In the genomic region with DNA sequence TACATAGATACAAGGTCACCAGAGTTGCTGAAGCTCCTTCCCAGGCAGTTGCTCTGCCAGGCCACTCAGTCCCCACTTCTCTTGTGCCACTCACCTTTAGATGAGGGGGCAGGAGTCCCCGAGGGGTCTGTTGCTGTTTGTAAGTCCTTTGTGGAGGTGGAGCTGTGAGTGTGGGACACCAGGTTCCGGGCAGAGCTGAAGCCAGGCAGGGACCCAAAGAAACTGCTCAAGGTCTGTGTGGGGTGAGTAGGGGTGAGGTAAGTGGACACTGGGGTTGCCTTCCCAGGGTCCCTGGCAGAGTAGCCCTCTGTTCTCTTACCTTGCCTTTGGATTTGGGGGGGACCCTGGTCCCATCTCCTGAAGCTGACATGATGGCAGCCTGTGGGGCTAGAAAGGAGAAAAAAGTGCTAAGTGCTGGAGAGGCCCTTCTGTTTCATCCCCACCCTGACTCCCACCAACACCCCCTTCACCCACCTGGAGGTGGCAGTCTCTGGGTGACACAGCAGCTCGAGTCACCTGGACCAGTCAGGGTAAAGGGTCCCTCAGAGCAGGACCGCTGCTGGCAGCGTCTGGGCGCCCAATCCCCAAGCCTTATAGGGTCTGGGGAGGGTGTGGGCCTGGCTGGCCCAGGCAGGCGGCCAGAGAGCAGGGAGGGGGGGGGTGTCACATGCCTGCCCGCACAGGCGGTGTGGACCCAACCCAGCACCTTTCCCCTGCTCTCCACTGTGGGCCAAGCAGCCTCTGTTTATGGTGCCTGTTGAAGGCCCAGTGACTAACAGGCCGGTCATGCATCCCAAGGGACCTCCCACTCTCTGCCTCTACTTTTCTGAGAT, we compare ENCODE assay signal across 10 mouse cellular contexts. TPM values are rescaled to one million over a fixed set of nuclear protein-coding genes. Genes with fewer than 3 reads are reported as not detected.
DNase-seq lines count a peak whose midpoint lies in the region; ATAC-seq and TF ChIP-seq lines count a peak whose summit lies in the region.
"Had no signal": no experiment of that assay in that cellular context is flagged by ENCODE, and none has a peak within 500 bp of the region (broad histone marks: within the 10 kb centered on the region; RNA-seq: fewer than 3 reads in every experiment).

A gene (minus strand): TSS at position 585 of the 833 bp plus-strand sequence.

- DNase-seq in lung, postnatal 14 days: no peak
- peak; percentile 56 for DNase-seq in adrenal gland, postnatal 25 days
- DNase-seq in heart, adult 11 months: peak; percentile 99
- DNase-seq in left cerebral cortex, adult 11 months (ENCODE audit: low spot score): no peak
- DNase-seq in right cerebral cortex, postnatal 14 days: no peak
- no peak for DNase-seq in ovary, adult 18-20 months (ENCODE audit: low spot score)

- H3K4me1 ChIP-seq in lung, embryonic 16.5 days (replicated peaks; ENCODE audit: control insufficient read depth, insufficient read depth, low read length): no peaks in the 10 kb centered on the region
- no peaks in the 10 kb centered on the region for H3K4me1 ChIP-seq in olfactory bulb, adult 2 months (ENCODE audit: control insufficient read depth, insufficient read depth, low read length)
- H3K4me1 ChIP-seq: stomach, embryonic 15.5 days had no signal

- H3K36me3 ChIP-seq in lung, embryonic 16.5 days (ENCODE audit: control insufficient read depth, insufficient read depth, low read length): no peaks in the 10 kb centered on the region
- H3K36me3 ChIP-seq: stomach, embryonic 15.5 days had no signal

- no peaks in the 10 kb centered on the region for H3K27me3 ChIP-seq in lung, embryonic 16.5 days (ENCODE audit: control insufficient read depth, insufficient read depth, low read depth, low read length)
- H3K27me3 ChIP-seq: megakaryocyte, embryonic 14.5 days; stomach, embryonic 15.5 days had no signal

- no peak within 1 kb of the TSS; the same call in 1 of the 2 replicates for H3K9ac ChIP-seq in lung, embryonic 16.5 days (ENCODE audit: low read length)
- H3K9ac ChIP-seq: stomach, embryonic 15.5 days had no signal

- peak; percentile 12; the same call in 1 of the 2 replicates for ATAC-seq in lung, embryonic 16.5 days (ENCODE audit: low read depth)

- H3K4me3 ChIP-seq in lung, embryonic 16.5 days (ENCODE audit: low read length): no peak within 1 kb of the TSS
- H3K4me3 ChIP-seq in olfactory bulb, adult 2 months (ENCODE audit: insufficient read depth, low read depth, low read length): no peak within 1 kb of the TSS
- H3K4me3 ChIP-seq: megakaryocyte, embryonic 14.5 days; stomach, embryonic 15.5 days had no signal

- H3K9me3 ChIP-seq in lung, embryonic 16.5 days (ENCODE audit: control insufficient read depth, low read length): no peaks in the 10 kb centered on the region
- H3K9me3 ChIP-seq: megakaryocyte, embryonic 14.5 days; stomach, embryonic 15.5 days had no signal

- peak within 1 kb of the TSS; percentile 9; the same call in 1 of the 2 replicates for H3K27ac ChIP-seq in lung, embryonic 16.5 days (ENCODE audit: low read length)
- H3K27ac ChIP-seq in olfactory bulb, adult 2 months (ENCODE audit: insufficient read depth, low read depth, low read length): 0 out of 2 replicates have a peak within 1 kb of the TSS, but pooled peaks have one; percentile 16
- H3K27ac ChIP-seq: stomach, embryonic 15.5 days had no signal

- TF ChIP-seq CTCF in olfactory bulb, adult 2 months (IDR thresholded peaks at IDR 0.05; ENCODE audit: insufficient read depth, low read depth, low read length): no peak

- WGBS in lung, embryonic 16.5 days: 46% methylated on average over 8 of the region's 10 CpGs
- 73% methylated on average over 10 of the region's 10 CpGs for WGBS in olfactory bulb, adult 2 months

- H3K4me2 ChIP-seq in lung, embryonic 16.5 days (ENCODE audit: low read depth, low read length): no peak within 1 kb of the TSS
- H3K4me2 ChIP-seq: stomach, embryonic 15.5 days had no signal

- TF ChIP-seq POLR2A in olfactory bulb, adult 2 months (IDR thresholded peaks at IDR 0.05; ENCODE audit: insufficient read depth, low read depth, low read length): no peak

RNA-seq across cellular contexts. Expression of the gene that starts here (rescaled TPM):
- polyA plus RNA-seq in lung, embryonic 16.5 days (2015; fragmentation: Nextera tagmentation; extraction: Ambion mirVana): 0.15 and 0.28 TPM in 2 replicates
- total RNA-seq in adrenal gland, postnatal 25 days (2021): 71.4 and 76.3 TPM in 2 replicates
- not detected in 2 replicates for polyA plus RNA-seq in olfactory bulb, adult 2 months (2012; ENCODE audit: insufficient read depth, insufficient read length, low replicate concordance, missing spikeins)

Comparison
In these comparisons a context has a peak if more than half of its experiments do, and no peak if none do; other contexts are left out.
1. Peak in ATAC-seq and H3K27ac ChIP-seq in lung, embryonic 16.5 days; RNA of the gene not detected or under 1 TPM.
2. DNase-seq: peak in adrenal gland, postnatal 25 days (single experiment) and heart, adult 11 months (single experiment); none in lung, postnatal 14 days (single experiment), left cerebral cortex, adult 11 months (single experiment), right cerebral cortex, postnatal 14 days (single experiment) and ovary, adult 18-20 months (single experiment).